Mouse (Mus musculus): ENCODE data around the gene Akr1b7. TPM values are rescaled to one million over a fixed set of nuclear protein-coding genes. Genes with fewer than 3 reads are reported as not detected.
A peak's percentile ranks its signal among the peaks of the same experiment; 100 is the strongest.
"Not testable (repeated sequence)": the region's sequence is repeated elsewhere in the genome, so short reads cannot be mapped to it uniquely, and the experiment has no call there.

Gene Akr1b7
- total RNA-seq, 1 experiment = not detected

- H3K4me1 ChIP-seq (ENCODE audit: control insufficient read depth in 2 of 2, insufficient read depth in 2 of 2, low read length in 2 of 2, poor library complexity in 1 of 2) = peaks cover 0 to 5% of the 10 kb centered on the region in 2 experiments; a peak in 1 of 4 replicates
- peak overlapping the region in 1 of 2 experiments; percentile 37; a peak in 1 of 4 replicates for H3K4me3 ChIP-seq (ENCODE audit: insufficient read depth in 1 of 2, low read depth in 1 of 2, low read length in 2 of 2, poor library complexity in 1 of 2, severe bottlenecking in 1 of 2)
- H3K27ac ChIP-seq (ENCODE audit: insufficient read depth, low read depth, low read length, poor library complexity, severe bottlenecking) = no peak overlapping the region
- H3K36me3 ChIP-seq (ENCODE audit: control insufficient read depth, insufficient read depth, low read length, poor library complexity, severe bottlenecking) = no peaks in the 10 kb centered on the region
- in situ Hi-C loops (cut with MboI; ENCODE audit: low sequenced_read_pairs in 2 of 2, unreplicated experiment in 2 of 2) = no loop called here
- peak; percentile 77 for DNase-seq (ENCODE audit: low read depth, low spot score)
- TF ChIP-seq ZC3H11A (IDR thresholded peaks at IDR 0.05; ENCODE audit: borderline replicate concordance, low read depth, low read length) = peak; percentile 32; the same call in 1 of the 2 replicates
- TF ChIP-seq CHD2 (IDR thresholded peaks at IDR 0.05; ENCODE audit: low read depth, low read length) = peak; percentile 91
- no peak for TF ChIP-seq ZNF384 (IDR thresholded peaks at IDR 0.05; ENCODE audit: low read depth, low read length)
- H3K9me3 ChIP-seq (ENCODE audit: control insufficient read depth, insufficient read depth, low read depth, low read length) = no peaks in the 10 kb centered on the region
- H3K9ac ChIP-seq (ENCODE audit: insufficient read depth, low read depth, low read length, poor library complexity, severe bottlenecking) = peak overlapping the region; percentile 62; the same call in 1 of the 2 replicates
These were observed 40.3 kb upstream of the Akr1b7 start for GRCm38 (mm10) chr6:34371700-34372351.

GRCm38 (mm10) chr6:34373841-34374240 is 38.3 kb upstream of the Akr1b7 start:
- TF ChIP-seq HCFC1 (IDR thresholded peaks at IDR 0.05; ENCODE audit: borderline replicate concordance, insufficient read depth, low read length) (no peak), MAFK (IDR thresholded peaks at IDR 0.05; ENCODE audit: insufficient read depth, low read depth, low read length) (peak; percentile 97), ZC3H11A (IDR thresholded peaks at IDR 0.05; ENCODE audit: borderline replicate concordance, low read depth, low read length) (no peak)
- Histone ChIP-seq H3K9me3 (ENCODE audit: control insufficient read depth, insufficient read depth, low read depth, low read length) (no peaks in the 10 kb centered on the region), H3K4me1 (ENCODE audit: control insufficient read depth in 2 of 2, insufficient read depth in 2 of 2, low read length in 2 of 2, poor library complexity in 1 of 2) (peaks cover 0 to 2% of the 10 kb centered on the region in 2 experiments; a peak in 1 of 4 replicates), H3K27ac (ENCODE audit: insufficient read depth, low read depth, low read length, poor library complexity, severe bottlenecking) (no peak overlapping the region), H3K36me3 (ENCODE audit: control insufficient read depth, insufficient read depth, low read length, poor library complexity, severe bottlenecking) (no peaks in the 10 kb centered on the region), H3K9ac (ENCODE audit: insufficient read depth, low read depth, low read length, poor library complexity, severe bottlenecking) (no peak overlapping the region), H3K4me3 (ENCODE audit: insufficient read depth in 1 of 2, low read depth in 1 of 2, low read length in 2 of 2, poor library complexity in 1 of 2, severe bottlenecking in 1 of 2) (no peak overlapping the region)
- DNase-seq (ENCODE audit: low read depth, low spot score) = no peak
- in situ Hi-C loops (cut with MboI; ENCODE audit: low sequenced_read_pairs in 2 of 2, unreplicated experiment in 2 of 2) = no loop called here

- DNase-seq (ENCODE audit: low read depth, low spot score); H3K27ac ChIP-seq (ENCODE audit: insufficient read depth, low read depth, low read length, poor library complexity, severe bottlenecking); H3K9me3 ChIP-seq (ENCODE audit: control insufficient read depth, insufficient read depth, low read depth, low read length); H3K9ac ChIP-seq (ENCODE audit: insufficient read depth, low read depth, low read length, poor library complexity, severe bottlenecking); H3K36me3 ChIP-seq (ENCODE audit: control insufficient read depth, insufficient read depth, low read length, poor library complexity, severe bottlenecking); H3K4me1 ChIP-seq (ENCODE audit: control insufficient read depth in 2 of 2, insufficient read depth in 2 of 2, low read length in 2 of 2, poor library complexity in 1 of 2); H3K4me3 ChIP-seq (ENCODE audit: insufficient read depth in 1 of 2, low read depth in 1 of 2, low read length in 2 of 2, poor library complexity in 1 of 2, severe bottlenecking in 1 of 2); in situ Hi-C loops (cut with MboI; ENCODE audit: low sequenced_read_pairs in 2 of 2, unreplicated experiment in 2 of 2): not testable (repeated sequence)
These were observed 36.2 kb upstream of the Akr1b7 start for GRCm38 (mm10) chr6:34375888-34376287.

GRCm38 (mm10) chr6:34383401-34383800 is 28.7 kb upstream of the Akr1b7 start:
- H3K9ac ChIP-seq (ENCODE audit: insufficient read depth, low read depth, low read length, poor library complexity, severe bottlenecking) = no peak overlapping the region
- H3K9me3 ChIP-seq (ENCODE audit: control insufficient read depth, insufficient read depth, low read depth, low read length) = no peaks in the 10 kb centered on the region
- no peak overlapping the region for H3K4me3 ChIP-seq (ENCODE audit: insufficient read depth in 1 of 2, low read depth in 1 of 2, low read length in 2 of 2, poor library complexity in 1 of 2, severe bottlenecking in 1 of 2)
- H3K4me1 ChIP-seq (ENCODE audit: control insufficient read depth in 2 of 2, insufficient read depth in 2 of 2, low read length in 2 of 2, poor library complexity in 1 of 2) = no peaks in the 10 kb centered on the region
- no peak for TF ChIP-seq ZNF384 (IDR thresholded peaks at IDR 0.05; ENCODE audit: low read depth, low read length)
- no peak for TF ChIP-seq ZC3H11A (IDR thresholded peaks at IDR 0.05; ENCODE audit: borderline replicate concordance, low read depth, low read length)
- TF ChIP-seq MAFK (IDR thresholded peaks at IDR 0.05; ENCODE audit: insufficient read depth, low read depth, low read length) = no peak
- TF ChIP-seq CHD2 (IDR thresholded peaks at IDR 0.05; ENCODE audit: low read depth, low read length) = no peak
- TF ChIP-seq HCFC1 (IDR thresholded peaks at IDR 0.05; ENCODE audit: borderline replicate concordance, insufficient read depth, low read length) = no peak
- H3K36me3 ChIP-seq (ENCODE audit: control insufficient read depth, insufficient read depth, low read length, poor library complexity, severe bottlenecking) = peaks cover 2% of the 10 kb centered on the region; the same call in 1 of the 2 replicates
- DNase-seq (ENCODE audit: low read depth, low spot score) = no peak
- H3K27ac ChIP-seq (ENCODE audit: insufficient read depth, low read depth, low read length, poor library complexity, severe bottlenecking) = no peak overlapping the region
- in situ Hi-C loops (cut with MboI; ENCODE audit: low sequenced_read_pairs in 2 of 2, unreplicated experiment in 2 of 2) = no loop called here

- no peak for TF ChIP-seq ZC3H11A (IDR thresholded peaks at IDR 0.05; ENCODE audit: borderline replicate concordance, low read depth, low read length)
- no peak for TF ChIP-seq CHD2 (IDR thresholded peaks at IDR 0.05; ENCODE audit: low read depth, low read length)
- TF ChIP-seq ZNF384 (IDR thresholded peaks at IDR 0.05; ENCODE audit: low read depth, low read length) = no peak
- TF ChIP-seq MAFK (IDR thresholded peaks at IDR 0.05; ENCODE audit: insufficient read depth, low read depth, low read length) = no peak
- no peak for TF ChIP-seq HCFC1 (IDR thresholded peaks at IDR 0.05; ENCODE audit: borderline replicate concordance, insufficient read depth, low read length)
- Histone ChIP-seq H3K36me3 (ENCODE audit: control insufficient read depth, insufficient read depth, low read length, poor library complexity, severe bottlenecking) (peaks cover 7% of the 10 kb centered on the region; the same call in 1 of the 2 replicates), H3K27ac (ENCODE audit: insufficient read depth, low read depth, low read length, poor library complexity, severe bottlenecking) (no peak within 1 kb of the TSS), H3K4me3 (ENCODE audit: insufficient read depth in 1 of 2, low read depth in 1 of 2, low read length in 2 of 2, poor library complexity in 1 of 2, severe bottlenecking in 1 of 2) (peak within 1 kb of the TSS; percentile 66 to 71), H3K4me1 (ENCODE audit: control insufficient read depth in 2 of 2, insufficient read depth in 2 of 2, low read length in 2 of 2, poor library complexity in 1 of 2) (no peaks in the 10 kb centered on the region), H3K9ac (ENCODE audit: insufficient read depth, low read depth, low read length, poor library complexity, severe bottlenecking) (peak within 1 kb of the TSS; percentile 64), H3K9me3 (ENCODE audit: control insufficient read depth, insufficient read depth, low read depth, low read length) (no peaks in the 10 kb centered on the region)
- peak; percentile 30 for DNase-seq (ENCODE audit: low read depth, low spot score)
- in situ Hi-C loops (cut with MboI; ENCODE audit: low sequenced_read_pairs in 2 of 2, unreplicated experiment in 2 of 2) = no loop called here
These were observed 27.9 kb upstream of the Akr1b7 start, which contains the start of gene Akr1b10 for GRCm38 (mm10) chr6:34384110-34384661. Akr1b10 (plus strand) TSS chr6:34384218.

Data from ES-E14 (cell line).